Comparison of ENCODE assay signal across 12 mouse cellular contexts in genomic region chr1:69118249-69118938, GRCm38 (mm10). TPM values are rescaled to one million over a fixed set of nuclear protein-coding genes. Genes with fewer than 3 reads are reported as not detected.
DNase-seq lines count a peak whose midpoint lies in the region; ATAC-seq and TF ChIP-seq lines count a peak whose summit lies in the region.
"Had no signal": no experiment of that assay in that cellular context is flagged by ENCODE, and none has a peak within 500 bp of the region (broad histone marks: within the 10 kb centered on the region; RNA-seq: fewer than 3 reads in every experiment).

No protein-coding gene starts in this region.

- no peaks in the 10 kb centered on the region for H3K4me1 ChIP-seq in hindbrain, embryonic 11.5 days (replicated peaks; ENCODE audit: control insufficient read depth, insufficient read depth, low read length)
- no peaks in the 10 kb centered on the region for H3K4me1 ChIP-seq in hindbrain, embryonic 16.5 days (ENCODE audit: control insufficient read depth, insufficient read depth, low read depth, low read length)
- no peaks in the 10 kb centered on the region for H3K4me1 ChIP-seq in kidney, postnatal 0 days (replicated peaks; ENCODE audit: insufficient read depth, low read length)
- H3K4me1 ChIP-seq: limb, embryonic 13.5 days; megakaryocyte, embryonic 14.5 days had no signal

- H3K9ac ChIP-seq in hindbrain, embryonic 11.5 days (ENCODE audit: low read depth, low read length), result no peak overlapping the region
- H3K9ac ChIP-seq in hindbrain, embryonic 16.5 days (ENCODE audit: low read depth, low read length), result no peak overlapping the region
- no peak overlapping the region for H3K9ac ChIP-seq in kidney, postnatal 0 days (ENCODE audit: low read depth, low read length)
- H3K9ac ChIP-seq: limb, embryonic 13.5 days had no signal

- DNase-seq in hindbrain, embryonic 11.5 days (ENCODE audit: low spot score), result peak; percentile 15
- DNase-seq in lung, postnatal 10 days, result peak; percentile 6
- no peak for DNase-seq in lung, postnatal 25 days (ENCODE audit: low spot score)
- peak; percentile 45 for DNase-seq in kidney, postnatal 0 days (ENCODE audit: low spot score)
- peak; percentile 57 for DNase-seq in retina, embryonic 14.5 days (ENCODE audit: low spot score)
- DNase-seq in neural tube, embryonic 10.5 days (ENCODE audit: extremely low spot score, low spot score), result no peak
- DNase-seq: adrenal gland, adult 2 months; thymus, postnatal 25 days had no signal

- no peak for ATAC-seq in hindbrain, embryonic 11.5 days (ENCODE audit: low FRiP score)
- no peak for ATAC-seq in hindbrain, embryonic 16.5 days
- ATAC-seq in kidney, postnatal 0 days (replicated peaks; ENCODE audit: low FRiP score, low read depth), result no peak
- ATAC-seq: intestine, embryonic 16.5 days had no signal

- no peaks in the 10 kb centered on the region for H3K36me3 ChIP-seq in hindbrain, embryonic 11.5 days (ENCODE audit: control insufficient read depth, insufficient read depth, low read length)
- H3K36me3 ChIP-seq in hindbrain, embryonic 16.5 days (ENCODE audit: control insufficient read depth, insufficient read depth, low read length), result no peaks in the 10 kb centered on the region
- H3K36me3 ChIP-seq in kidney, postnatal 0 days (ENCODE audit: insufficient read depth, low read length), result no peaks in the 10 kb centered on the region
- H3K36me3 ChIP-seq: limb, embryonic 13.5 days had no signal

- WGBS in hindbrain, embryonic 11.5 days, result 88% methylated on average over 4 of the region's 4 CpGs
- WGBS in hindbrain, embryonic 16.5 days, result 79% methylated on average over 4 of the region's 4 CpGs
- whole genome bisulfite sequencing in kidney, postnatal 0 days, result 83% methylated on average over 4 of the region's 4 CpGs

- no peak overlapping the region for H3K4me2 ChIP-seq in hindbrain, embryonic 11.5 days (replicated peaks; ENCODE audit: low read depth, low read length)
- H3K4me2 ChIP-seq in hindbrain, embryonic 16.5 days (ENCODE audit: low read length), result no peak overlapping the region
- H3K4me2 ChIP-seq in kidney, postnatal 0 days (ENCODE audit: low read length), result no peak overlapping the region
- H3K4me2 ChIP-seq: limb, embryonic 13.5 days had no signal

- no peak overlapping the region for H3K4me3 ChIP-seq in hindbrain, embryonic 11.5 days (ENCODE audit: low read depth, low read length)
- no peak overlapping the region for H3K4me3 ChIP-seq in hindbrain, embryonic 16.5 days (ENCODE audit: low read length)
- no peak overlapping the region for H3K4me3 ChIP-seq in kidney, postnatal 0 days (replicated peaks; ENCODE audit: low read depth, low read length)
- H3K4me3 ChIP-seq: limb, embryonic 13.5 days; megakaryocyte, embryonic 14.5 days had no signal

- no peak overlapping the region for H3K27ac ChIP-seq in hindbrain, embryonic 11.5 days (ENCODE audit: low read depth, low read length)
- no peak overlapping the region for H3K27ac ChIP-seq in hindbrain, embryonic 16.5 days (ENCODE audit: low read depth, low read length)
- H3K27ac ChIP-seq in kidney, postnatal 0 days, result no peak overlapping the region
- H3K27ac ChIP-seq: limb, embryonic 13.5 days had no signal

- peak; percentile 67 for TF ChIP-seq CTCF in kidney, postnatal 0 days (IDR thresholded peaks at IDR 0.05; ENCODE audit: low read depth)

- no peaks in the 10 kb centered on the region for H3K27me3 ChIP-seq in hindbrain, embryonic 11.5 days (ENCODE audit: control insufficient read depth, insufficient read depth, low read length)
- H3K27me3 ChIP-seq in hindbrain, embryonic 16.5 days (replicated peaks; ENCODE audit: control insufficient read depth, insufficient read depth, low read length), result no peaks in the 10 kb centered on the region
- no peaks in the 10 kb centered on the region for H3K27me3 ChIP-seq in kidney, postnatal 0 days (ENCODE audit: insufficient read depth, low read length)
- H3K27me3 ChIP-seq: limb, embryonic 13.5 days; megakaryocyte, embryonic 14.5 days had no signal

- H3K9me3 ChIP-seq in hindbrain, embryonic 11.5 days (ENCODE audit: control insufficient read depth, low read length), result no peaks in the 10 kb centered on the region
- H3K9me3 ChIP-seq in hindbrain, embryonic 16.5 days (ENCODE audit: control insufficient read depth, low read length), result no peaks in the 10 kb centered on the region
- no peaks in the 10 kb centered on the region for H3K9me3 ChIP-seq in kidney, postnatal 0 days (replicated peaks; ENCODE audit: low read length)
- H3K9me3 ChIP-seq: limb, embryonic 13.5 days; megakaryocyte, embryonic 14.5 days had no signal

RNA-seq across cellular contexts. Expression of gene Erbb4, which starts 10.5 kb away (rescaled TPM):
- 5.6 and 10.2 TPM in 2 replicates for polyA plus RNA-seq in hindbrain, embryonic 11.5 days (2014; fragmentation: Nextera tagmentation; extraction: Ambion mirVana)
- polyA plus RNA-seq in hindbrain, embryonic 16.5 days (2015; fragmentation: Nextera tagmentation; extraction: Ambion mirVana), result 12.4 and 14.7 TPM in 2 replicates
- 5.0 and 5.3 TPM in 2 replicates for polyA plus RNA-seq in kidney, postnatal 0 days (2015; fragmentation: Nextera tagmentation; extraction: Ambion mirVana)
- polyA plus RNA-seq: intestine, embryonic 16.5 days had no signal

Comparison
In these comparisons a context has a peak if more than half of its experiments do, and no peak if none do; other contexts are left out.
1. DNase-seq: peak in hindbrain, embryonic 11.5 days (single experiment), lung, postnatal 10 days (single experiment), kidney, postnatal 0 days (single experiment) and retina, embryonic 14.5 days (single experiment); none in lung, postnatal 25 days (single experiment) and neural tube, embryonic 10.5 days (single experiment).